Mouse (Mus musculus) stomach, postnatal 0 days (tissue): ENCODE results near the gene Mymx.

Source experiments
- CTCF ChIP-seq: IDR thresholded peaks from 2 replicates; pipeline ENCODE4 v1.5.1; 2016; ENCODE audit warnings: antibody characterized with exemption, low read depth, mild to moderate bottlenecking, moderate library complexity
- EP300 ChIP-seq: optimal IDR thresholded peaks from 2 replicates; pipeline ENCODE3; 2016; ENCODE audit warnings: antibody characterized with exemption

DNA sequence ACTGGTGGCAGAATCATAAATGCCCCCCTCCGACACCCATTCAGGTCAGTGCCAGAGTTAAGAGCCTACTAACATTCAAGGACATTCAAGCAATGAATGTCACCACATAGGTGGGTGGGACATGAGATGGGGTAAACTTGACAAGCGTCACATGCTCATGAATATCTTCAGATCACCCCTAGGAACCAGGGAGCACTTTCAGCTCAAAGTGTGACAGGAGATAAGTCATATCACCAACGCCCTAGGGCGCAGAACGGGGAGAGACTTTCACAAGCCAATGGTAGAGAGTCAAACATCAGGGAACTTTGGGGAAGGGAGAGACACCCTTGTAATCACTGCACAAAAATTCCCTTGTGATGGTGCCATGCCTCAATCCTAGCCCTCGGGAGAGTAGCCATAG, 19.7 kb downstream of the Mymx start:
- TF ChIP-seq CTCF = no peak
- TF ChIP-seq EP300 = no peak
